Mouse (Mus musculus): ENCODE measurements around the gene Pih1d2. TPM values are rescaled to one million over a fixed set of nuclear protein-coding genes. Genes with fewer than 3 reads are reported as not detected.

Pih1d2 gene
- polyA plus RNA-seq, 1 experiment from 2014 or later: 16.6 TPM

DNA sequence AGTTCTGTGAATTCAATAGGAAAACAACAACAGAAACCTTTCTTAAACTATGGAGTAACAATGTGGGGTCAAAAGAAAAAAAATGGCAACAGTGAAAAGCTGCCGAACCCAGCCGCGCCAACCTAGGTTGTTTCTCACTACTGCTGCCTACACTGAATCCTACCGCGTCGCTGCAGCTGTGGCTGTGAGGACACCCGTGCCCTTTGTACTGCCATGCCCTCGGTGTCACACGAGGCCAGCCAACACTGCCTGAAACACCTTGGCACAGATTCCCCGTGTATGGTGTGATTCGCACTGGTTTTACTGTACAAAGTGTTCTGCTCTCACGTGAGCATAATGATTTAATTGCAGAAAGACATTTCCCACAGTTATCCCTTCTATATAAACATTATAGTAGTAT, 43.3 kb downstream of the Pih1d2 start:
- Histone ChIP-seq H3K9me3 (ENCODE audit: low read length) (no peaks in the 10 kb centered on the region), H3K27me3 (replicated peaks; ENCODE audit: insufficient read depth, low read length) (no peaks in the 10 kb centered on the region), H3K4me1 (ENCODE audit: insufficient read depth, low read depth, low read length) (no peaks in the 10 kb centered on the region), H3K4me3 (ENCODE audit: low read depth, low read length) (peak overlapping the region; percentile 91), H3K9ac (replicated peaks; ENCODE audit: low read depth) (no peak overlapping the region), H3K4me2 (replicated peaks; ENCODE audit: low read depth, low read length) (peak overlapping the region; percentile 87), H3K27ac (ENCODE audit: low read length) (no peak overlapping the region), H3K36me3 (ENCODE audit: insufficient read depth, low read length) (no peaks in the 10 kb centered on the region)
- no peak for TF ChIP-seq EP300 (IDR thresholded peaks at IDR 0.05)
- TF ChIP-seq CTCF (IDR thresholded peaks at IDR 0.05): no peak
- WGBS: 17% methylated on average over 12 of the region's 12 CpGs
- DNase-seq (ENCODE audit: low spot score): peak; percentile 29
- ATAC-seq: no peak

DNA sequence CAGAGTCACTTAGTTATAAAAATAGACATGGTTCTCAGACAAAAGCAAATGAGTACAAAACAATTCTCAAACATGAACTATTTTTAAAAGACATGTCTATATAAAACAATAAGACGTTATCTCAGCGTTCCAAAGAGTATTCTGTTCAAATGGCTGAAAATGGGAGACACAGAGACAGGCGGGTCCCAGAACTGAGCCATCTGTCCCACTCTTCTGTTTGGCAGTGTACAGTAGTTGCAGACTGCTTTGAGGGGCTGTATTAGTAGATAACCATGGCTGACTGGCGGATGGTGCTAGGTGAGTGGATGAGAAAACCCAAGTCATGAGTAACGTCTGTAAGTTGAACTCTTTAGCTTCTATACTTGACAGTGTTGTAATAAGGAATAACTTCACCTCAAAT, 47.7 kb downstream of the Pih1d2 start:
- no peak for ATAC-seq
- Histone ChIP-seq H3K27me3 (replicated peaks; ENCODE audit: insufficient read depth, low read length) (no peaks in the 10 kb centered on the region), H3K9me3 (ENCODE audit: low read length) (no peaks in the 10 kb centered on the region), H3K4me3 (ENCODE audit: low read depth, low read length) (no peak overlapping the region), H3K4me1 (ENCODE audit: insufficient read depth, low read depth, low read length) (no peaks in the 10 kb centered on the region), H3K4me2 (replicated peaks; ENCODE audit: low read depth, low read length) (no peak overlapping the region), H3K27ac (ENCODE audit: low read length) (no peak overlapping the region), H3K9ac (replicated peaks; ENCODE audit: low read depth) (no peak overlapping the region), H3K36me3 (ENCODE audit: insufficient read depth, low read length) (no peaks in the 10 kb centered on the region)
- WGBS: 88% methylated on average over 5 of the region's 5 CpGs
- DNase-seq (ENCODE audit: low spot score): no peak
- TF ChIP-seq EP300 (IDR thresholded peaks at IDR 0.05): no peak
- TF ChIP-seq CTCF (IDR thresholded peaks at IDR 0.05): no peak

DNA sequence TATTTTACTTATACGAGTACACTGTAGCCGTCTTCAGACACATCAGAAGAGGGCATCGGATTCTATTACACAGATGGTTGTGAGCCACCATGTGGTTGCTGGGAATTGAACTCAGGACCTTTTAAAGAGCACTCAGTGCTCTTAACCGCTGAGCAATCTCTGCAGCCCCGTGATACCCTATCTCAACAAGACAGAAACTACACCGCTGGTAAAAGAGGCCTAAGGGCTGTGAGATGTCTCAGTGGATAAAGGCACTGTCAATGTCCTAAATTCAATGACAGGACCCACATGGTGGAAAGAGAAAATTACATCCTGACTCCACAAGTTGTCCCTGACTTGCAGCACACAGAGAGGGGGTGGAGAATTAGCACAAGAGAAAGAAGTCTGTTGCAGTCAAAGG, 49.3 kb downstream of the Pih1d2 start:
- TF ChIP-seq CTCF (IDR thresholded peaks at IDR 0.05) (no peak), EP300 (IDR thresholded peaks at IDR 0.05) (no peak)
- DNase-seq (ENCODE audit: low spot score) (no peak), ATAC-seq (no peak)
- no peak overlapping the region for H3K27ac ChIP-seq (ENCODE audit: low read length)
- H3K4me2 ChIP-seq (replicated peaks; ENCODE audit: low read depth, low read length): no peak overlapping the region
- H3K9me3 ChIP-seq (ENCODE audit: low read length): no peaks in the 10 kb centered on the region
- no peak overlapping the region for H3K4me3 ChIP-seq (ENCODE audit: low read depth, low read length)
- H3K36me3 ChIP-seq (ENCODE audit: insufficient read depth, low read length): no peaks in the 10 kb centered on the region
- H3K4me1 ChIP-seq (ENCODE audit: insufficient read depth, low read depth, low read length): no peaks in the 10 kb centered on the region
- no peak overlapping the region for H3K9ac ChIP-seq (replicated peaks; ENCODE audit: low read depth)
- WGBS: 79% methylated on average over 6 of the region's 6 CpGs
- H3K27me3 ChIP-seq (replicated peaks; ENCODE audit: insufficient read depth, low read length): no peaks in the 10 kb centered on the region

DNA sequence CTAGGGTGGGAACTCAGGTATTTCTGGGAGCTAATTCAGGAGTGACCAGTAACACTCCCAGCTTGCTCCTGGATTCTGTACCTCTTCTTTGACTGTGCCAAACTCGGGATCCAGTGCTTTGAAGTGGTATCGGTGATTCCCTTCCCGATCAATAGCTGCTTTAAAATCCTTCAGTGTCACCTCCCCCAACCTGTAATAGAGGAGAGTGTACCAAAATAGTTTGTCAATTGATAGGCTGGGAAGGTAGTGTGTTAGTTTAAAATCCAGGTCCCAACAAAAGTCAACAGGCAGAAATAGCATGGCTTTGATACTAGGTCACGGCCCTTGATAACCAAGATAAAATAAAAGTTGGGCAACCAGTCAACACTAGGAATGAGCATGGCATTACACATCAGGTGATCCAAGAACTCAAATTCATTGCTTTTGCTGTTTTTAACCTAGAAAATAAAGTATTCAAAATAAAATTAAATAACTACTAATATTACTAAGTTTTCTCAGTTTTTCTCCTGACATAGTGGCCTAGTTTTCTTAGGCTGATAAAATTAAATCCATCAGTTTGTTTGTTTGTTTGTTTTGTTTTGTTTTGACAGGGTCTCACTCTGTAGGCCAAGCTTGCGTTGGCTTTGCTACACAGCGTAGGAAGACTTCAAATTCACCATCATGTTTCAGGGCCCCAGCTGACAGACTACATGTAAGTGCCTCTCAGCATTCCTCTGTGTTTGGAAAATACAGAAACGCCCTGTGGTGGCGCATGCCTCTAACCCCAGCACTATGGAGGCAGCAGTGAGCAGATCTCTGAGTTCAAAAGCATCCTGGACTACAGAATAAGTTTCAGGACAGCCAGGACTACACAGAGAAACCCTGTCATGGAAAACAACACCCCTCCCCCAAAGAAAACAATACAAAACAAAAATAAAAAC, 50.7 kb downstream of the Pih1d2 start:
- Histone ChIP-seq H3K9ac (replicated peaks; ENCODE audit: low read depth) (no peak overlapping the region), H3K4me1 (ENCODE audit: insufficient read depth, low read depth, low read length) (no peaks in the 10 kb centered on the region), H3K4me3 (ENCODE audit: low read depth, low read length) (no peak overlapping the region), H3K9me3 (ENCODE audit: low read length) (no peaks in the 10 kb centered on the region), H3K27me3 (replicated peaks; ENCODE audit: insufficient read depth, low read length) (no peaks in the 10 kb centered on the region), H3K27ac (ENCODE audit: low read length) (no peak overlapping the region), H3K36me3 (ENCODE audit: insufficient read depth, low read length) (no peaks in the 10 kb centered on the region), H3K4me2 (replicated peaks; ENCODE audit: low read depth, low read length) (no peak overlapping the region)
- DNase-seq (ENCODE audit: low spot score): peak; percentile 44
- peak; percentile 82 for ATAC-seq
- peak; percentile 48 for TF ChIP-seq CTCF (IDR thresholded peaks at IDR 0.05)
- no peak; the same call in 1 of the 2 replicates for TF ChIP-seq EP300 (IDR thresholded peaks at IDR 0.05)
- WGBS: 59% methylated on average over 8 of the region's 8 CpGs

DNA sequence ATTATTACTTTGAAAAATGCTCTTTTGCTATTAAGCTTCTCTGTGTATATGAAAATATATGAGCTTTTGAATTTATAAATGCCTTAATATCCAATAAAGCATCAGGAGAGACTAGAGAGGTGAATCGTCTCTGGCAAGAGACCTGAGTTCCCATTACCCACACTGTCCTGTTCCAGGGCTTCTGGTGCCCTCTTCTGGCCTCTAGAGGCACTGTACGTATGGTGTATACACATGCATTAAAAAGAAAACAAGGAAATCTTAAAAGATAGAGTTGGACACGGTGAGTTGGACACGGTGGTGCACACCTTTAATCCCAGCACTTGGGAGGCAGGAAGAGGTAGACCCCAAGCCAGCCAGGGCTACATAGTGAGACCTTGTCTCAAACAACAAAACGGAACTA, 53.6 kb downstream of the Pih1d2 start:
- Histone ChIP-seq H3K27me3 (replicated peaks; ENCODE audit: insufficient read depth, low read length) (no peaks in the 10 kb centered on the region), H3K9ac (replicated peaks; ENCODE audit: low read depth) (no peak overlapping the region), H3K9me3 (ENCODE audit: low read length) (no peaks in the 10 kb centered on the region), H3K4me3 (ENCODE audit: low read depth, low read length) (no peak overlapping the region), H3K36me3 (ENCODE audit: insufficient read depth, low read length) (no peaks in the 10 kb centered on the region), H3K4me2 (replicated peaks; ENCODE audit: low read depth, low read length) (no peak overlapping the region), H3K27ac (ENCODE audit: low read length) (no peak overlapping the region), H3K4me1 (ENCODE audit: insufficient read depth, low read depth, low read length) (no peaks in the 10 kb centered on the region)
- DNase-seq (ENCODE audit: low spot score): peak; percentile 77
- TF ChIP-seq EP300 (IDR thresholded peaks at IDR 0.05): no peak
- peak; percentile 84 for TF ChIP-seq CTCF (IDR thresholded peaks at IDR 0.05)
- ATAC-seq: peak; percentile 77
- 32% methylated on average over 5 of the region's 5 CpGs for WGBS

Other genes with a start within 250 kb of the Pih1d2 start
- 53.8 and 60.8 TPM in 2 replicates for gene Plet1, start 122.8 kb upstream of the Pih1d2 start, polyA plus RNA-seq (2015; fragmentation: Nextera tagmentation; extraction: Ambion mirVana)
- 76.0 and 79.4 TPM in 2 replicates for gene Pts, start 88.6 kb upstream of the Pih1d2 start, polyA plus RNA-seq (2015; fragmentation: Nextera tagmentation; extraction: Ambion mirVana)
- 26.8 and 29.3 TPM in 2 replicates for gene Il18, start 62.5 kb upstream of the Pih1d2 start, polyA plus RNA-seq (2015; fragmentation: Nextera tagmentation; extraction: Ambion mirVana)
- 0.19 and 0.39 TPM in 2 replicates for gene Bco2, start 62.1 kb upstream of the Pih1d2 start, polyA plus RNA-seq (2015; fragmentation: Nextera tagmentation; extraction: Ambion mirVana)
- gene Tex12, start 56.0 kb upstream of the Pih1d2 start, polyA plus RNA-seq (2015; fragmentation: Nextera tagmentation; extraction: Ambion mirVana): not detected in 2 replicates
- gene Sdhd, start 13.5 kb upstream of the Pih1d2 start, polyA plus RNA-seq (2015; fragmentation: Nextera tagmentation; extraction: Ambion mirVana): 235 and 252 TPM in 2 replicates
- 185 and 189 TPM in 2 replicates for gene Timm8b, start 13.4 kb upstream of the Pih1d2 start, polyA plus RNA-seq (2015; fragmentation: Nextera tagmentation; extraction: Ambion mirVana)
- 25.2 and 26.5 TPM in 2 replicates for gene Nkapd1, start 143 bp downstream of the Pih1d2 start, polyA plus RNA-seq (2015; fragmentation: Nextera tagmentation; extraction: Ambion mirVana)
- gene Dlat, start 42.5 kb downstream of the Pih1d2 start, polyA plus RNA-seq (2015; fragmentation: Nextera tagmentation; extraction: Ambion mirVana): 27.2 and 30.0 TPM in 2 replicates
- 5.4 and 7.5 TPM in 2 replicates for gene Dixdc1, start 122.2 kb downstream of the Pih1d2 start, polyA plus RNA-seq (2015; fragmentation: Nextera tagmentation; extraction: Ambion mirVana)
- gene 2310030G06Rik, start 129.2 kb downstream of the Pih1d2 start, polyA plus RNA-seq (2015; fragmentation: Nextera tagmentation; extraction: Ambion mirVana): 28.5 and 29.8 TPM in 2 replicates
- gene Cryab, start 134.0 kb downstream of the Pih1d2 start, polyA plus RNA-seq (2015; fragmentation: Nextera tagmentation; extraction: Ambion mirVana): 442 and 571 TPM in 2 replicates
- 30.8 and 32.4 TPM in 2 replicates for gene Hspb2, start 135.0 kb downstream of the Pih1d2 start, polyA plus RNA-seq (2015; fragmentation: Nextera tagmentation; extraction: Ambion mirVana)
- 10.2 and 12.1 TPM in 2 replicates for gene Fdxacb1, start 150.9 kb downstream of the Pih1d2 start, polyA plus RNA-seq (2015; fragmentation: Nextera tagmentation; extraction: Ambion mirVana)
- gene Alg9, start 157.7 kb downstream of the Pih1d2 start, polyA plus RNA-seq (2015; fragmentation: Nextera tagmentation; extraction: Ambion mirVana): 17.9 and 19.0 TPM in 2 replicates
- 72.3 and 79.8 TPM in 2 replicates for gene 1110032A03Rik, start 158.2 kb downstream of the Pih1d2 start, polyA plus RNA-seq (2015; fragmentation: Nextera tagmentation; extraction: Ambion mirVana)
- 26.0 and 28.4 TPM in 2 replicates for gene Ppp2r1b, start 228.0 kb downstream of the Pih1d2 start, polyA plus RNA-seq (2015; fragmentation: Nextera tagmentation; extraction: Ambion mirVana)

Measured in lung, postnatal 0 days (tissue).